Mouse (Mus musculus) right cerebral cortex, adult 2 months (tissue): ENCODE results near the gene Sp140.
"Not testable (repeated sequence)": the region's sequence is repeated elsewhere in the genome, so short reads cannot be mapped to it uniquely, and the experiment has no call there.

Experiments used
- DNase-seq, 2 experiments: peaks; one replicate each; pipeline ENCODE4 v3.0.0; 2021 to 2022; ENCODE audit warnings: low spot score in 2 of 2

Gene Sp140

DNA sequence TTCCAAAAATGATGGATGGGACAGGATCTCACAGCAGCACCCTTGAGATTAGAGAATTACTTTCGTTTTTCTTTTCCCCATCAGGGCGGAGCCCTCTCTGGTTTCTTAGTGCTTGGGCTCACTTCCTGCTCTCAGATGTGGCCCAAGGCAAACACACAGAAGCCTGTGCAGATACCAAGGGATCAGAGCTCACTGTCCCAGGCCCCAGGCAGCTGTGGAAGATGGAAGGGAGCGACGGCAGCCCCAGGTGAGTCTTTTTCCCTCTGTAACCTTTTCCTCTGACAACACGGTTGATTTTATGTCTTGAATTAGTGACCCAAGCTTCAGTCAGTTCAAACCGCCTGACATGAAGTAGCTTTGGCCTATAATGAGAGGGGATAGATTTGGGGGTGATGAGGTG lies 49.7 kb downstream of the Sp140 start, which contains the start of gene Sp100:
TSS of gene Sp100 (plus strand) at position 108 of the 400 bp plus-strand sequence.
- DNase-seq: not testable (repeated sequence)

DNA sequence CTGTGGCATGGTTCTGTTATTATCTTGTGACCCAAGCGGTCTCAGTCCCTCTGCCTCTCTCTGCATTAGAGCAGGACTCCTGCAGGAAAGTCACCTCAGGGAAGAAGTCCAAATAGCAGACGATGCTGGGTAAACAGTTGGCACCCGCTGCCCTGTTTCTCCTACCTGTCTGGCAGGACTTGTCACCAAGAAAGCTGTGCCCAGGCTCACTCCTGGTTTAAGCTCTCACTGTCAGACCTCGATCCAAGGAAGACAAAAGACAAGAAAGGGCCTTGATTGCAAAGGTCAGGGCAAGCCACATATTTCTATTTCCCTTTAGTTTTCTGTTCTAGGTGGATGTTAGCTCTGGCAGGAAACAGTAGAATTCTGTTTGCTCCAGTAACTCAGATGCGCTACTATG lies 50.3 kb downstream of the Sp140 start:
- not testable (repeated sequence) for DNase-seq

DNA sequence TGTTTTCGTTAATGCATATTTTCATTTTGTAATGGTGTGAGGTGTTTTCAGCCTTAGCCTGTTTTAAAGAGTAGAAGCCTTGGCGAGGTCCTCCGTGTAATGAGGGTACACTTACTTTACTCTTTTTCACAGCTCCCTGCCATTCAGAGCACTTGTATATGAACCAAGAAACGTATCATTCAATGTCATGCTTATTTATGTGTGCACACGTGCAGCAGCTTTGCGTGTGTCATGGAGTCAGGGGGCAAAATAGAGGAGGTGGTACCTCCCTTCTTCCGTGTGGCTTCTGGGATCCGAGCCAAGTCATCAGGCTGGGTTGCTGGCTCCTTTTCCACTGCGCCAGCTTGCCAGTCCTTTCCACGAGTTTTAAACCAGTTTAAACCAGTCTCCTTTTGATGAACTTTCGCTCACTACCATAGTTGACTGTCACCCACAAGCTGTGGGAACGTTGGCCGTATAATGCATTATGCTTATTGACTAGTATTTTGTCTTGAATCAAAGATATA lies 51.6 kb downstream of the Sp140 start:
- not testable (repeated sequence) for DNase-seq

DNA sequence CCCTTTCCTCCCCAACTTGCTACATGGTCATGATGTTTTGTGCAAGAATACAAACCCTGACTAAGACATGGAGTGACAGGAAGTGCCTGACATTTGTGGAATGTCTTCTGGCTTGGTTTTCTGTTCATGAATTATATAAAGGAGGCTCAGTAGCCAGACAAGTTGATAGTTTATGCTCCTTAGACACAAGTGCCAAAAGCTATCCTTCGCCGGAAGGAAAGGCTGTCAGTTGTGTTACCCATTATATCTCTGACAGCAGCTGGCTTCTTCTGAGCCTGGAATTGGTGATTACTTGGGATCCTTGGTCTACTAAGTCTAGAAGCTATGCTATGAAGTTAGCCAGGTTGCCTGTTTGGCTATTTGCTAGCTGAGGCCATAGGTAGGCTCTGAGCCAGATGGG lies 57.0 kb downstream of the Sp140 start:
- not testable (repeated sequence) for DNase-seq

DNA sequence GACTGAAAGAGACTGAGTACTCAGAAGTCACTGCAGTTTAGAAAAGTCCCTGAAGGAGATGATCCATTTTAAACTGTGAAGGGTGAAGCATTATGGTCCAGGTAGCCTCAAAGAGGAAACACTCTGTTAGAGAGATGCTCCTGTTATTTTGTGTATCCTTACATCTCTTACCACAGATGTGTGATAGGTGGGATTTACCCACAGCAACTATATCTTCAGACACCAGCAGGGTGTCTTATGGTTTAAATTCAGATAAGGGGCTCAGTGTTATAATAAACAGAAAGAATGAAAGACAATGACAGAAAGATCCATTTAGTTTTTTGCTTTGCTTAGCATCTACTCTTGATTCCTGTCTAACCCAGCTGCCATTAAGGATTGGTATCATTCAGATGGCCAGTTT lies 64.1 kb downstream of the Sp140 start:
- no peak for DNase-seq

DNA sequence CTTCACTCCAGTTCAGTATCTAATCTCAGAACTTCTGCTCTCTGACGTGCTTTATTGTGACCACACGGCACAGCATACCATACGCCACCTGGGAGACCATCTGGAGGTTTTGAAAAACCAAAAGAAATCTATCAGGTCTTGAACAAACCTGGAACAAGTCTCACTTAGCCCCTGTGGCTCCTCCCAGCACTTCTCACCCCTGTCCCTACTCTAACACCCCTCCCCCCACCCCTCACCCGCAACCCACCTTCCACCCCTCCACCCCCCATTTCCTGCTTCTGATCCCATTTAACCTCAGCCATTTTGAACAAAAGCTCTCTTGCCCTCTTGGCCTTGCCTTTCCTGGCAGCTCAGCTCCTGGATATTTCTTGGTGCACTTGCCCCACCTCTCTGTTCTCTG lies 80.0 kb downstream of the Sp140 start:
- no peak for DNase-seq

DNA sequence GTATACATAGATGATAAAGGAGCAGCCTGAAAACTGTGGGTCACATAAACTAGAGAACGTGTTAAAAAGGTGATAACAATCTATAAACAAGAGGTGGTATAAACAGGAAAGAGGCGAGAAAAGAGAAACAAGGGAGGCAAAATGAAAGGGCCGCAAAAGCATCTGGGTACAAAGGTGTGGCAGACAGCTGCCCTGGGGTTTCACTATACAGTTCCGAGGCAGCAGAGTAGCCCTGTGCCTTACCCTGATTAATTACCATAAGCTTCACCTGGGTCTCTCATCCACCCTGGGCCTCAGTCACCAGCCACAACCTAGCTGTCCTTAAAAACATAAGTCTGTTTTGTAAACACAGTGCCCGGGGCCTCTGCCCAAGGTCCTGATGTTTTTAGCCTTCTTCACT lies 86.5 kb downstream of the Sp140 start:
- DNase-seq: no peak

DNA sequence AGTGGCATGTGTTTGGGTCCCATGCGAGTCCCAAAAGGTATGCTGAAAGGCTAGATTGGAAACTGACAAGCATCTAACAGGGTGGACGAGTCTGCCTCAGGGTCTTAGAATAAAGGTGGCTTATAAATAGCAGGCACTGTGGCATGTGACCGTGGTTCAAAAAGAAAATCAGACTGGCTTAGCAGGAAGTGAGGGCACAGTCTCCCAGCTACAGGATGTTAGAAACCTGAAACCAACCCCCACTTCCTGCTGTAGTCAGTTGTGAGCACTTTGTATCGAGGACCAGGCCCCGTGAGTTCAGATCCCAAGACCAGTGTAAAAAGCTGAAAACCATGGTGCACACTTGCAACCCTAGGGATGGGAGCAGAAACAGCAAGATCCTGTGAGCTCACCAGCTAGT lies 87.2 kb downstream of the Sp140 start:
- DNase-seq: no peak

DNA sequence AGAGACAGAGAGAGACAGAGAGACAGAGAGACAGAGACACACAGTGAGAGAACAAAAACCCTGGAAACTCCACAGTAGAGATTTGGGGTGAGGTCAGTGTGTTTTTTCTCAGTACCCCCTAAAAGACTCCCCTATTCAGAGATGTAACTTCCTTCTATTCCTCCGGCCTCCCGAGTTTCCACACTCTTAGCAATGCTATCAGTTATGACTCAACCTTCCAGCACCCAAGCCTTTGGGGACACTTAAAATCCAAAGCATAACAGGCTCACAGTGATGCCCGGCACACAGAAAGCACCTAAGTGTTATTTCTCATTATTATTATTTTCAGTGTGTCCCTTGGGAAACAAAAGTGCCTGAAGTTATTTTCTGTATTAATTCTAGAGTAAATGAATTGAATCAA lies 90.4 kb downstream of the Sp140 start:
- DNase-seq: no peak

DNA sequence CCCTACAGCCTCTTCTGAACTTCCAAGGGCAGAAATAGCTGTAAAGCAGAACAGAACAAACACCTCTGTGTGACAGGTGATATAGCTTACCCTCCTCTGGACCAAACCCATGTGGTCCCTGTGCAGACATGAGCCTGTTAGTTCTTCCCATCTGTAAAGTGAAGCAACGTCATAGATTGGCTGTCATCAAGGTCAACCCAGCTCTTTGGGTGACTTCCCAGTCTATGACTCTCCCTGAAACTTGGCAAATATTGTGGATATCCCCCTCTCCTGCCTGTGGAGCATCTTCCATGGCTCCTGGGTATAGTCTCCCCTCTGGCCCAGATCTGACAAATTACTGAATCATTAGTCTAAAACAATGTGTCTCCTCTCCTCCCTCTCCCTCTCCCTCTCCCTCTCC lies 92.1 kb downstream of the Sp140 start:
- DNase-seq: no peak

DNA sequence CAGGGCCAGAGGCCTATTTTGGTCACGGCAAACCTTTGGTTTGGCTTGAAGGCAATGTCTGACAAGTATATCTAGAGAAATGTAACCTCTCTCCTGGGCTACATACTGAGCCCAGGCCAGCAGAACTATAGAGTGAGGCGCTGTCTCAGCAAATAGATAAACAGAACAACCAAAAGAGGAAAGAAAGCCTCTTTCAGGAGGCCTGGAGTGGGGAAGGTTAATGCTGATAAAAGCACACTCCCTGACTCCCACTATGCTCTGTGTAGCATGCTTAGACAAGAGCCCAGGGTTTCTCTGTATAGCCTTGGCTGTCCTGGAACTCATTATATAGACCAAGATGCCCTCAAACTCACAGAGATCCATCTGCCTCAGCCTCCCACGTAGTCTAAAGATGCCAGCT lies 93.1 kb downstream of the Sp140 start:
- no peak for DNase-seq
